Mouse (Mus musculus) adrenal gland, postnatal 14 days (tissue): Measurements from ENCODE around the gene Gm5901. TPM values are rescaled to one million over a fixed set of nuclear protein-coding genes. Genes with fewer than 3 reads are reported as not detected.
"Not testable (repeated sequence)": the region's sequence is repeated elsewhere in the genome, so short reads cannot be mapped to it uniquely, and the experiment has no call there.

Source experiments
- DNase-seq: peaks from one replicate; pipeline ENCODE4 v3.0.0; 2021; ENCODE audit warnings: mixed read lengths
- long read RNA-seq, 2 experiments: library from polyadenylated mRNA; stranded (forward); transcript quantifications; one replicate each; pipeline ENCODE4 v2.0.0; 2021
- total RNA-seq: library from RNA; stranded (reverse); gene quantifications from 2 replicates; pipeline ENCODE4 v1.2.3, GENCODE M21; 2021

The Gm5901 gene
- not detected in 2 replicates for total RNA-seq
- long read RNA-seq, experiment 1, partial matches to known transcripts, result 0 of 3 reads
- long read RNA-seq, experiment 1, other reads (novel, unspliced or antisense), result 3 of 3 reads
- long read RNA-seq, experiment 2, result 0 reads

DNA sequence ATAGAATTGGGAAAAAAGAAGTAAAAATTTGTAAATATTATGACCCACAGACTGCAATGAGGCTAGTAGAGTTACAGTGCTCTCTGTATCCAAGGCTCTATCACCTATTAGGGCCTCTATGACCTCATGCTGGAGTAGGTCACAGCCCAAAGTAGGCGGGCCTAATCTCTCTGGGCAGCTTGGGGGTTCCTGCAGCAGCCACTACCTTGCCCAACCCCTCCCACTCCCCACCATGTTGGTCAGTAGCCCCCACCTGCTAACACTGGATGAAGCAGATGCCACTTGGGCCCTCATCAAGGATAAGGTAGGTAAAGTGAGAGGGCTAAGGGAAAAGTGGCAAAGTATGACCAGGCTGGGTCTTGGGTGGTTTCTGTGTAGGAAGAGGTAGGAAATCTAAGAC is at the start of gene Gm5901:
Gm5901 (plus strand) TSS at position 173 of the 400 bp plus-strand sequence.
- DNase-seq, result no peak

DNA sequence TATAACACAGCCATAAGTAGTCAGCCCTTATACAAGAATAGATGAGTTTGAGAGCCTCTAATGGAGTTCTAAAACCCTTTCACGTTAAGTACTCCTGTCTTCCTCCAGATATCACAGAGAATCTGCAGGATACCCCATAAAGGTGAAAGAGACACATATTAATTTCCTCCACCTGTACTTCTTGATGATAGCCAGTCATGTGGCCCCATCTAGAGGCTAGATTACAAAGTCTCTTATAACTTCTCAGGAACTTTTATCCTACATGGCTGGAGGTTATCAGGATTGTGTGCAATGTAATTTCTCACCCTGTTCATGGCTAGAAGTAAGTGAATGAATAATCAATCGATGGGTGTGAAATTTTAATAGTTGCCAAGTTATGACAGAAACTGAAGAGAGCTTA is 49.5 kb upstream of the Gm5901 start:
- no peak for DNase-seq

DNA sequence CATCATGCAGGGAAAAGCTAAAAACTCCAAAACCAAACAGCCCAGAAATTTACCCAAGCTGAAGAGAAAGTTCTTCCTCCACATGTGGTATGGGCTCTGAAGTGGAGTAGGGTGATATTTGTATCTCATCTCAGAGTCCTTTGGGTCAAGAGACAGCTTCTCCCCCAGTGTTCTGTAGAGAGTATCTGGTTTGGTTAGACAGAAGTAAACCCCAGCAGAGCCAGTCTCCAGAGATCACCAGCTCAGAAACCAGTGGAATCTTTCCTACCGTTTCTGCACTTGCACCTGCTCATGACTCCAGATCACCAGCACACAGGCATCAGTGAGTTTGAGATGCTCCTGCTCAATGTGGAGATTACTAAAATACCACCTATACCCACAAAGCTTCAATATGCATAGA is 40.8 kb upstream of the Gm5901 start, which contains the start of gene Olfr690:
Olfr690 (minus strand) TSS at position 101 of the 400 bp plus-strand sequence.
- DNase-seq, result no peak

DNA sequence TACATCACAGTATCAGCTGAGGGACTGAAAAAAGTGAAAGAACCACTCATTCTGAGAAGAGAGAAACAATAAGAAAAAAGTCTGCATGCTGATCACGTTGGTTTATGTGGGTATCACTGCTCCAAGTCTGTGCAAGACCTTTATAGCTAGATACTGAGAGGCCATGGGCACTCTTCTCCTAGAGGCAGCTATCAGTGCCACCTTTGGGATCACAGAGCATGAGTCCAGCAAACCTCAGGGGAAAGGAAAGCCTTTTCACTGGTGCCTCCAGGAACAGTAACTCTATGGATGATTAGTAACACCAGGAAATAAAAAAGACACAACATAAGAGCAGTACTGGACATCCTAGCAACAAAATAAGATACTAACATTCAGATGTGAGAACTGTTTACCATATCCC is 32.7 kb upstream of the Gm5901 start, which contains the start of gene Olfr691:
Olfr691 (minus strand) TSS at position 101 of the 400 bp plus-strand sequence.
- no peak for DNase-seq

DNA sequence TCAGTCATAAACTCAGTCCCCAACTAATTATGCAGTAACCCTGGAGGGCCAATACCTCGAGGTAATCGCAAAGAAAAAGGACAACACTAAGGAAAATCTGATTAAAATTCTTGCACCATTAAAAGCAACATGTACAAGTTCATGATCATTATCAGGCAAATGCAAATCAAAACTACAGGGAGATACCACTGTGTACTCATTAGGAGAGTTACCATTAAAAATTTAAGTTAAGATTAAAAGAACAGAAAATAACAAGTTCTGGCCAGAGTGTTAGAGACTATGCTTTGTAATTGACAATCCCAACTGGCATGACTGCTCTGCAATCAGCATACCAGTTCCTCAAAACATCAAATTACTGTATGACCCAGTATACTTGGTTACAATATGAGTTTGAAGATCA is 32.1 kb upstream of the Gm5901 start:
- no peak for DNase-seq

DNA sequence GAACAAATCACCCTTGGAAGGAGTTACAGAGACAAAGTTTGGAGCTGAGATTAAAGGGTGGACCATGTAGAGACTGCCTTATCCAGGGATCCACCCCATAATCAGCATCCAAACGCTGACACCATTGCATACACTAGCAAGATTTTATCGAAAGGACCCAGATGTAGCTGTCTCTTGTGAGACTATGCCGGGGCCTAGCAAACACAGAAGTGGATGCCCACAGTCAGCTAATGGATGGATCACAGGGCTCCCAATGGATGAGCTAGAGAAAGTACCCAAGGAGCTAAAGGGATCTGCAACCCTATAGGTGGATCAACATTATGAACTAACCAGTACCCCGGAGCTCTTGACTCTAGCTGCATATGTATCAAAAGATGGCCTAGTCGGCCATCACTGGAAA is 18.8 kb upstream of the Gm5901 start:
- not testable (repeated sequence) for DNase-seq

DNA sequence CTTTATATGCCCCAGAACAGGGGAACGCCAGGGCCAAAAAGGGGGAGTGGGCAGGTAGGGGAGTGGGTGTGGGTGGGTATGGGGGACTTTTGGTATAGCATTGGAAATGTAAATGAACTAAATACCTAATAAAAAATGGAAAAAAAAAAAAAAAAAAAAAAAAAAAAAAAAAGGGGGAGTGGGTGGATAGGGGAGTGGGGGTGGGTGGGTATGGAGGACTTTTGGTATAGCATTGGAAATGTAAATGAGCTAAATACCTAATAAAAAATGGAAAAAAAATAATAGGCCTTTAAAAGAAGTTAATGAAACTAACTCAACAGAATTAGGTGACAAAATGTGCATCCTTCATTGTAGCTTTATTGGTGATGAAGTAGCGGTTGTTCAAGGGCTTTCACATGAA is 18.4 kb upstream of the Gm5901 start:
- DNase-seq, result not testable (repeated sequence)

DNA sequence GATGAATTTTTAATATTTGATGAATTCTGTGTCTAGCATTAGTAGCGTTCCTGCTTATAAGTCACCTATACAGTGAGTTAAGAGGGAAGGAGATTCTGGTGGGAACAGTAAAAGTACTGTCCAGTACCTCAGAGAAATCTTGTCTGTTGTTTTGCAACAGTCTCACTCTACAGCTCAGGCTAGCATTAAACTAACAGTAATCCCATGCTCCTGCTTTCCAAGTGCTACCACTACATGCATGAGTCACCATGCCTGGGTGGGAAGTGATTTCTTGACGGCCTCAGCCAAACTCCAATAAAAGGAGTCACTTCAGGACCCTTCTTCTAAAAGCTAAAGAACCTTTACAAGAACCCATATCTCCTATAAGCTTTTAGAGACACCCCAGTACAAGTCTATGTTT is 13.1 kb upstream of the Gm5901 start:
- no peak for DNase-seq

DNA sequence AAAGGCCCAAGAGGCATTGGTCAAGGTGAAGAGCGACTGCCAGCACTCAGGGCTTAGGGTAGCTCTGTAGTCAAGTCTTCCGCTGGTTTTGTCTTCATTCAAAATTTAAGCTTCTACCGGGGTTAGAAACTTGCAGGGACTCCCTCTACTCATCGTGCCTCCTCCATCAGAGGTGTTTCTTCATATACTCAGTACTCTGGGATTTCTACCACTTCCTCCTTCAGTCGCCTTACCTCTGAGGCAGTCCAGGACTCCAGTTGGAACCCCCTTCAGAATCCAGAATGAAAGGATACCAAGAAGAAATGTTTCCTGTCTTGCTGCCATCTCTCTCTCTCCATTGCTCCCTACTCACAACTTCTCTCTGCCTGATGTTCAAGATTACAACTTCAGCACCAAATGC is 7.6 kb upstream of the Gm5901 start:
- no peak for DNase-seq

DNA sequence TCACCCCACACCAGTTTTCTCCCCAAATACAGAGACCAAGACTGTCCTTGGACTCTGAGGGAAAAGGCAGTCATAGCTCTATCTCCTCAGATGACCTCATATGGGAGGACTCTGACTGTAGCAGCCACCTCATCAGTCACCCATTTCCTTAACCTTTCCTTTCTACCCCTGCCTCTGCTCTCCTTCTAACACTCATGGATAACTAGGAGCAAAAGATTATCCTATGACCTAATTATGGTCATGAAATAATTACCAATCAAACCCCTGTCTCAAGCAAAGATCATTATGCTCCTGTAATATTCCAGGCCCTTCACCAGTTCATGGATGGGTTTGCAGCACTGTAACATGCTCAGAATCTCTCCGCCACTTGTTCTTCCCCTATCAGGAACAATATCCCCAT is 6.9 kb upstream of the Gm5901 start, which contains the start of gene Olfr692:
Olfr692 (plus strand) TSS at position 301 of the 400 bp plus-strand sequence.
- DNase-seq, result no peak

DNA sequence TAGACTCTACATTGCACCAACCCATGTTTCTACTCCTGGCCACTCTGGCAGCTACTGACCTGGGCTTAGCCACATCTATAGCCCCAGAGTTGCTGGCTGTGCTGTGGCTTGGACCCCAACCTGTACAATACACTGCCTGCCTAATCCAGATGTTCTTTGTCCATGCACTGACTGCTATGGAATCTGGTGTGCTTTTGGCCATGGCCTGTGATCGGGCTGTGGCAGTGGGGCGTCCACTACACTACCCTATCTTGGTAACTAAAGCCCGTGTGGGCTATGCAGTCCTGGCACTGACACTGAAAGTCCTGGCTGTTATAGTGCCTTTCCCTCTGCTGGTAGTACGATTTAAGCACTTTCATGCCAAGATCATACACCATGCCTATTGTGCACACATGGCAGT is 6.3 kb upstream of the Gm5901 start:
- no peak for DNase-seq

DNA sequence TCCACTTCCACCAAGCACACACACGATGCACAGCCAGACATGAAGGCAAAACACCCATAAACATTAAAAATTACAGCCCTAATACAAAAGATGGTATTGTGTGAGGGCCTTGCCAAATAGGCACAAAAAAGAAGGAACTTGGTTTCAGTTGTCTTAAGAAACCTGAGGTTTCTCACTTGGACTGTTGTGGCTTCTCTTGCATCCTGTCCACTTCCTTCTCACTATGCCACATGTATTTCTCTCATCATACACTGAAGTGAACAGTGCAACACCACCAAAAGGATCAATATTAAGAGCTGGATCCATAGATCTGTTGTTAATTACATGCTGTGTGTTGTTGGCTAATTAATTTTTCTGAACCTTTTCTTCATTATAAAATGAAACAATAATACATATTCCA is 1.9 kb upstream of the Gm5901 start:
- no peak for DNase-seq

DNA sequence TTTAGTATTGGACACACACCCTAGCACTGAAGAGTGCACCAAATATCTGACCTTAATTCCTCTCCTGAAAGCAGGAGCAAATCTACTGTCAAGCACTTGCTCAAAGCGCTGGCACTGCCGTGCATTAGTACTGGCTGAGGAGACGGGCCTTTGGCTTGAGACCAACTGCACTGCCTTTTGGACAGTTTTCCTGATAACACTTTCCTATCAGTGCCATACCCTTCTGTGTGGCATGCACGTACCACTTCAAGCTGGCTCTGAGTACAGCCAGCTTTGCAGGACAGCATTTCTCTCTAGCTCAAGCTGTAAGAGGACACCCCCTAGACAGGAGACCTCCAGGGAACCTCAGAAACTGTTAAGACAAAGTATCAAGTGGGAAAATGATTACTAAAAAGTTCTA is 1.3 kb upstream of the Gm5901 start:
- peak; percentile 32 for DNase-seq

DNA sequence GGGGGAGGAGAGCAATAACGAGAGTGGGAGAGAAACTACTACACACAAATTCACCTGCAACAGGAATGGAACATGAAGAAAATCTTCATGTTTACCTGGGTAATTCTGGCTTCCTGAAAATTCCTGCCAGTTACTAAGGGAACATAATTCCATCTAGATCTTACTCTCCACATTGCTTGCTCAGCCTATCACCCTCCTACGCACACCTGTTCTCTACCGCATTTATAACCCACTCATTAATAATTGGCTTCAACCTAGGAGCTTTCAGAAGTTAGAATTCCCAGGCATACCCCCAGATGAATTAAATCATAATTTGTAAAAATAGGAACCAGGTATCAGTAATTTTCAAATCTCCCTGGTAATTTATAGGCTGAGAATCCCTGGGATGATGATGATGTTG is 862 bp upstream of the Gm5901 start:
- DNase-seq, result no peak

DNA sequence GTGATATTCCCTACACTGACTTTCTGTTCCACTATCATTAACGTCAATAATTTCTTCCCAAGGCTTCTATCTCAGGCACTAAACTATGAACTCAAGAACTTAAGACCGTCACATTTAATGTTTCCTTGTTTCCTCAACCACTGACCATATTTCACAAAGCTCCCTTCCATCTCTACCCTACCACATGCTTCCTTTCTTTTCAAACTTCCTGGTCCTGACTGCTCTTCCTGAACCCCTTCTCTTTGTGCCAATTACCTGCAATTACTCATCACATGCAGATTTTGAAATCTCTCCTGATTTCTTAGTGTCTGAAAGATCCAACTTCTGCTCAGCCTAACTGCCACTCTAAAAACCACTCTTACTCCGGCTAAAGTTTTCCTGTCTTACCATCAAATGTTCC is 5.5 kb downstream of the Gm5901 start:
- DNase-seq, result no peak

DNA sequence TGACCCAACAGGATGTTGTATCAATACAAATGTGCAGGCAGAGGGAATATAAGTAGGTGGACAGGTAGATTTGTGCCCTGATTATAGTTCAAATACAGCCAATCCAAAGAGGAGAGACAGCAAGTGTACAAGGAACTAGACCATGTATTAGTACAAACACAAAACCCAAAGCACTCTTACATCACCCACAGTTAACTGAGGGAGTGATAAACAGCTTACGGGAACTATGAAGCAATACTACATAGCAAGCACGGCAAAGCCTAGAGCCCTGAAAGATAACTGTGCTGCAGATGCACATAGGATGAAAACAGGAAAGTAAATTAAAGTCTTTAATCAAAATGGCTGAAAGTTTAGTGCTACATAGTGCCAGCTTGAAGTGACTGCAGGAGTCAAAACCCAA is 12.9 kb downstream of the Gm5901 start:
- no peak for DNase-seq

DNA sequence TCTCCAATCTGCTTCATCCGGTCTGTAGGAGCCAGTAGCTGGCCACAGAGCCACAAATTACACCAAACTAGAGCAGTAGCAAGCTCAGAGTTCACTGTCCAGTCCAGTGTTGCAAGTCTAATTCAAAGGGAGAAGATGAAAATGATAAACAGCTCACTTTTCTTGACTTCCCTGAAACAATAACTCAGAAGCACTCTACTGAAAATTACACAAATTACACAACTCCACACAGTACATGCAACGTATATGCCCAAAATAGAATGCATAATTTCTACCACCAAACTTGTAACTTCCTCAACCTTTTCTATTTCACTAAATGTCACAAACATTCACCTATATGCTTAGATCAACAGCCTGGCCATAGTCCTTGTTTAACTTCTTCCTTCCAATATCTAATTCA is 15.4 kb downstream of the Gm5901 start:
- no peak for DNase-seq

DNA sequence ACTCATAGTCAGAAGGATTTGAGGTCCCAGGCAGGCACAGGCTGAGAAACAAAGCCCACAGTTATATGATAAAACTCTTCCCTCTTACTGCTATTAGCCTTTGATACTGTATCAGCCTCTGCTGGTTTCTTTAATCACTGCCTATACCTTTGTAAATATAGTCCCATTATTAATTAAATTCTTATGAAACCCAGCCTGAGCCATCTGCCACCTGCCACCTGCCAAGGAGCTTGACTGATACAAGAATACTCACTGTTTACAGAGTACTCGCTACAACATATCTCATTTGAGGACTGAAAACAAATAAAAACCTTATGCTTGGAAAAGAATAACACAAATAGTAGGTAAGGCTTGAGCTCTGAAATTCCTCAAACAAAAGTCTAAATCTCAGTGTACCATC is 19.8 kb downstream of the Gm5901 start:
- DNase-seq, result no peak

DNA sequence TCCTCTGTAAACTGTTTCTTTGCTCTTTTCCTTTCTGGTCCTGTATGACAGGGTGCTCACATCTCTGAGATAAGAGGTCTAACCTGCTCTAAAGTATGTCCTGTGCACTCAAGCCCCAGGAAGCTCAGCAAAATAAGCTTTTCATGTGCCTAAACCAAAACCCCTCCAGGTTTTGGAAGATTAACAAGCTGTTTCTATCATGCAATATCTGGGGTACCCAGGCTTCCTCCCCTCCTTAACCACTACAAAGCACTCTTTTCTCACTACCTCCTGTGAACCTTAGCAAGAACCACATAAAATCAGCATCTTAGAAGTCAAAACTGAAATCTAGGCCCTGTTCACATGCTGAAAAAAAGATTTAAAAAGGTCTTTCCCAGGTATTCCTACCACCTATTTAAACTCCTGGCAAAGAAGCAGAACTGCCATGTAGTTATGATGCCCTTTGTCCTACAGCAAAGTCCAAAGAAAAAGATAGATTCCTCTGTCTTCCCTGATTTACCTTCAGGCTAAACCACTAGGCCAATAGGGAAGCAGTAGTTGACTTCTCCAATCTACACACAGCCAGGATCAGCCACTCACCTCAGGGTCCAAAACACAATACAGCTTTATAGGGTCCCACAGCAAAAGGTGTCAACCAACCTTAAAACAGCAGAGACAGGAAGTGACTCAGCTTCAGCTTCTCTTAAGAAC is 20.4 kb downstream of the Gm5901 start:
- no peak for DNase-seq

DNA sequence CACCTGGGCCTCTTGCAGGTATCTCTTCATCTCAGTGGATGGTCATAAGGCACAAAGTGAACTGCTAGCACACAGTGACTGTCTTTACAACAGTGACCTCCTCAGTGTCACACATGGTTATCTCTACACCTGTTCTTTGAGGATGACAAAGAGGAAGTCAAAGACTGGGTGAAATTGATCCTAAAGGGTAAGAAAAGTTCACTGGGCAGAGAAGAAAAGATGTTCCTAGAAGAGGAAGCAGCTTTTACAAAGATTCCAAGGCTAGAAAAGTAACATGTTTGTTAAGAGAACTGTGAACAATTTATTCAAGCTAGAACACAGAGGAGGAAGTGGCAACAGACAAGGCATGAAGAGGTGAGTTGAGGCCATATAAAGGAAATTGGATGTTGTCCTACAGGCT is 21.3 kb downstream of the Gm5901 start:
- no peak for DNase-seq

DNA sequence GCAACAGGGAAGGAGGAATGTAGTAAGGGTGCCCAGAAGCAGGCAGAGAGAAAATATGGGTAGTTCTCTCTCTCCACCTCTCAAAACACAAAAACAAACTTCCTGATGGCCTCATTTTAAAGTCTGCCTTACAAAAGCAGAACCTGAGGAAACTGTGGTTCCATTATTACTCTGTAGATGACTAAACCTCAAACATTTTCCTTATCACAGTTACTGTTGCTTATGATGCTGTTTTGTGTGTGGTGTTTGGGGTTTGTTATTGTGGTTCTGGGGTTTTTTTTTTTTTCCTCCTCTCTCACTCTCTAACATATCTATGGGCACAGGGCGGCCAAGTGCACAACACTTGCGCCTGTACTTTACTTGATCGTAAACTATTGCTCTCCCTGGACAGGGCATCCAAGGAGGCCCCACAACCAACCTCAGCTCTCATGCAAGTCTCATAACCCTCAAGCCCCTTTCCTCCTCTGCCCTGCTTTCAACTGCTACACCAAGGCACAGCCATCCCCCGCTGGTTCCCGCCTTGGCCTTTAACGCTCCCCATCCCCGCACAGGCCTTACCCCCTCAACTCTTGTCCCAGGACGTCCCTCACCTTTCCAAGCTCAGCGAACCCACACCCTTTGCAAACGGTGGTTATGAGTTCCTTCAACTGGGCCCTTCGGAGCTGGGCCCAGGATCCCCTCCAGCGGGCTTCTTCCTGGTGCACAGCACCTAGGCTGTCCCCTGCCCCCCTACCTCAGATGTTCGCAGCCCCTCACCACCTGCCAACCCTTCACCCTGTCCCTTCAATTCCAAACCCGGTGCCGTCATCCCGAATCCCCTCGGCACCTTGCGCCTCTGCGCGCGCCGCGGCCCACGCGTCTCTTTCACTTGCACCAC is 24.5 kb downstream of the Gm5901 start:
- DNase-seq, result no peak

DNA sequence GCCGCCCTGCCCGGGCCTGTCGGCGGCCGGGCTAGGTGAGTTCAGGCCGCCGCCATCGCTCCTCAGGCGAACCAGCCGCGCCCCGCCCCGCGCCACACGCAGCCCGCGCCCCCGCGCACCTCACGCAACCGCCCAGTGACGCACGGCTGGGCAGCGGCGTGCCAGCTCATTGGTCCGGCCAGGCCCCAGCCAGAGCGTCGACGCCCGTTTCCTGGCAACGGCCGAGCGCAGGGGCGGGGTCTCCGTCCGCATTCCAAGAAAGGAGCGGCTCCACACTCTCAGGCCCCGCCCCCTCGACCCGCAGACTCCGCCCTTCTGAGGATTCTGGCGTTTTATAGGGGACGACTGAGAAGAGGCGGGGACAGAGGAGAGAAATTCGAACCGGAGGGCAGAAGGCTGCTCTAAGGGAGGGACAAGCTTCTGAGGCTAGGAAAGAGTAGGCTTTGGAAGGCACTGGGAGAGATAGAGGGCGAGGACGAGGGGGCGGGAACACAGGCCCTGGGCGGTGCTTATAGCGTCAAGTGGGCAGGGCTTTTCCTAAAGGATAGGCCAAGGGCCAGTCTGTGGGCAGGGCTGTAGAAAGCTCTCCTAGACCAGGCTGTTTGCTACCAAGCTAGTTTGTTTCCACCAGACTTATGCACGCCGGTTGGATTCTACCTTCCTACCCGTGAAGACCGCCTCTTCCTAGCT is 25.2 kb downstream of the Gm5901 start, which contains the start of gene Fam160a2:
Fam160a2 (minus strand) TSS at position 120 of the 690 bp plus-strand sequence.
- peak; percentile 100 for DNase-seq

DNA sequence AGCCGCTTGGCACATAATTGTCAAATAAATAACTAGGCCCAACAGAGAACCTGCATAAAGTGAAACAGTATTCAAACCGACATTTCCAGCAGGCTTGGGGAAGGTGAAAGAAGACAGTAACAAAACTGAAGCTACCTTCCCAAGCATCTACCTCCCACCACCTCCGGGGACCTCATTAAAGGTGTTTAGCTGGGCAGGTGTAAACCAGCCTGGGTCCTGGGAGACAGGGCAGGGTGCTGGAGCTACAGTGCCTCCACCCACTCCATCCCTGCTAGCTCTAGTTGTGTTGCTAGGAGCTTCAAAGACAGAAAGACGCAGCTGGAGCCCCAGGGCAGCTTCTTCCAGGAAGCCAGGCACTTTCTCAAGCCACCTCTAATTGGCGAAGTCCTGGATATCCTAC is 29.4 kb downstream of the Gm5901 start, which contains the start of gene Cnga4:
Cnga4 (plus strand) TSS at position 301 of the 400 bp plus-strand sequence.
- no peak for DNase-seq
